Mouse (Mus musculus) gastrocnemius, adult 8-10 months (tissue): ENCODE data around the gene Sgk1. TPM values are rescaled to one million over a fixed set of nuclear protein-coding genes. Genes with fewer than 3 reads are reported as not detected.
"Not testable (repeated sequence)": the region's sequence is repeated elsewhere in the genome, so short reads cannot be mapped to it uniquely, and the experiment has no call there.

ENCODE experiments used
- DNase-seq, 2 experiments: peaks; one replicate each; pipeline ENCODE4 v3.0.0; 2022; ENCODE audit warnings: low spot score in 2 of 2
- total RNA-seq, 4 experiments: library from RNA; stranded (reverse); gene quantifications; 2 replicates each; pipeline ENCODE4 v1.2.4; 2022

The Sgk1 gene
- total RNA-seq, 4 experiments from 2014 or later: 176 to 239 (median 185) TPM

DNA sequence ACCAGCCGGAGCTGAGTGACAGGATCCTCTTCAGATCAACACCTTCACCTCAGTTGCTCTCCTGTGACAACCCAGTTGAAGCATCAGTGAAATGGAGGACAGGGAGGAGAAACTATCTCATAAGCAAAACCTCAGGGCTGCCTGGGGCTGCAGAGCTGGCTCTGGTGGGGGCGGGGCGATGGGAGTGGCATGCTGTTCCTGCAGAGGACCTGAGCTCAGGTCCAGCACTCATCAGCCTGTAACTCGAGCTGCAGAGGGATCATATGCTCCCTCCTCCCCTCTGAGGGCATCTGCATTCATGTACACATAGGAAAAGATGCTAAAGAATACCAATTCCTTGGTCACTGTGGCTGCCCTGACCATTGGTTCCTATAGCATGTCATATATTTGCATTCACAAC lies 15.5 kb upstream of the Sgk1 start:
- no peak for DNase-seq

DNA sequence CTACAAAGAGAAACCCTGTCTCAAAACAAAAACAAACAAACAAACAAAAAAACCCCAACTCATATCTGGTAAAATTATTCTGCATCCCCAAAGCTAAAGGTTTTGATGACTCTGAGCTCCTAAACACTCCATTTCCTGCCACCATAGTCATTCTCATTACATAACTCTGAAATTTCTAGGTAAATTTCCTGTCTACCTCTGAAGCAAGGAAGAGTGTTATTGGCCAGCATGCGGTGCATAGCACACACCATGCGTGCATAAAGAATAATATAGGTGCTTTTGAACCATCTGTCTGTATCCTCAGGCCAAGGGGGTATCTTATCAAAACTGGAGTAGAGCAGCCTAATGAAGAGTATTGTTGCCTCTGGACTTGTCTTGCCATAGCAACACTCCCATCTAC lies 13.8 kb upstream of the Sgk1 start:
- DNase-seq: no peak

DNA sequence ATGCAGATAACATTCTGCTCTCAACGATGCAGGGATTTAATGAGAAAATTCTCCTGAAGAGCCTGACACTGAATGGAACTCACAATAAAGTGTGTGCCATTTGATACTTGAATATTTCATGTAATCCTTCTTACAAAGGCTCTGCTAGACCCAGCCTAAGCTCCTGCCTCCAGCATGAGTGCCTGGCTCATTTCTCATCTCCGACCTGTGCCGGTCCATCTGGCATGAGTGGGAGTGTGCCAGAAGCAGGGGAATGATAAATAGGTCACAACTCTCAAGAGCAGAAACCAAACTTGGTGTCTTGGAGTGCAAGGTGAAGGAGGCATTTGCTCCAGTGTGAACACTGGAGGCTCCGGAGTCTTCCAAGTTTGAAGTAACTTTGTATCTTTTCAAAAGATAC lies 13.4 kb upstream of the Sgk1 start:
- no peak for DNase-seq

DNA sequence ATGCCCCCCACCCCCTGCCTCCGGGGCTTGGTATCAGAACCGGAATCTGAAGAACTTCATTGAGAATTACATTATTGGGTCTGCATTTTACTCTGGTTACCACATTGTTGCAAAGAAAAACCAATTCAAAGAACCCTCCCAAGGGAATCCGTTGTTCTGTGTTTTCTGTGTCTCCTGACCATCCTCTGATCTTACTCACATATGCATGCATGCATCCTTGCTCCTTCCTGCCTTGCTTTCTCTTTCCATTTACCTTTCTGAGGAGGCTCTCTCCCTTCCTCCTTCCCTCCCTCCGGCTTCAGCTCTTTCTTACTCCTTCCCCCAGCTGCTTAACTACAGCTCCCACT lies 174 bp upstream of the Sgk1 start:
- DNase-seq: no peak

DNA sequence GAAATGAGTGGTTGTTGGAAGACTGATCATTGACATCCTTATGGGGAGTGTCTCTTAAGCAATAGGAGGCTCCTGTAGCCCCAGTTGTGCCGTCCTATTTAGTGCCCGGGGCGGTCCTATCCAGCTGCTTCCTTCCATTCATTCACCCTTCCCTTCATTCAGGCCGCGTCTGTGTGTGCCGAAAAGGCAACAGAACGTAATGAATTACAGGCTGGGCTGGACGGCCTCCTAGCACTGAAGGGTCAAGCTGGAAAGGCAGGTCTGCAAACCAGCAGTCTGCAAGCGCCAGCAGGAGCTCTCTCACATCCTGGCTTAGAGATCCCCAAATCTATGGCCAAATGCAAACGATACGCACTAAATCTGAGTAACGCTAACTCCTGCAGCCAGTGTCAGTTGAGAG lies 1.6 kb downstream of the Sgk1 start:
- no peak for DNase-seq

DNA sequence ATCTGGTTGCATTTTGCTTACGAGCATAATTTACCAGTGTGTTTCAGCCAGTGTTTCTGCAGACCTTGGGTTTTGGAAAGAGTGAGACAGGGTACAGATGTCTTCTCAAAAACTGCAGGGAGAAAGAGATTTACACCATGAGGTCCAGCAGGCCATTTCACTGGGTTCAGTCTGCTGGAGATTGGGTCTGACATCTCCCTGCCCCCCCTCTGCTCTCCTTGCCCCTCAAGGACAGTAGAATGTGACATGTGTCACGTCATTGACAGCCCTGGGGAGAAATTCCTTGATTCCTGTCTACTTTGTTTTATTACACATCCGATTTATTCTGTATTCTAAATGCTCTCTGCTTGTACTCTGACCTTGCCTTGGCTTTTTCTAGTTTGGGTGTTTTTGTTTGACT lies 2.5 kb downstream of the Sgk1 start:
- no peak for DNase-seq

DNA sequence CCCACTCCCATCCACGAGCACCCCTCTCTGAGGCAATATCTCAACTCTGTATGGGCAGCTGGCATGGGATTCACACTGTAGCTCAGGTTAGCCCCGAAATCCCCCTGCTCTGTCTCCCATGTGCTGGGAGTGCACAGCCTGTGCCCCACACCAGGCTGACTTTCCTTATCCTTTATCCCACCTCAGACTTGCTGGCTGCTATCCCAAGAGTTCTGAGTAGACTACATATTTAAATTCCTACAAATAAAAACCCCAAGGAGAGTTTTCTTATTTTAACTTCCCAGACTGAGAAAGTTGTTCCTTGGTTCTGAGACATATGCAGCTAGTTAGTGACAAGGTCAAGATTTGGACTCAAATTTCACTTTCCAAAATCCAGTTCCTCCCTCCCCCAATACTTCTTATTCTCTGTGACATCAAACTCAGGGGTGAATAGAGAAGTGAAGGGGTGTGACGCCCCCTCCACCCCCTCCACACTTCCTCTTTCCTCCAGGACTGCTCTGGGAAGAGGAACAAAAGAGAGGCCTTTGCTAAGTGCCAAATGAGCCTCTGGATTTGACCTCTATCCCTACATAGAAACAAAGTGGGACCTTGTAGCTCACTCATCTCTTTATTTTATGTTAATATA lies 7.3 kb downstream of the Sgk1 start:
- DNase-seq: no peak

DNA sequence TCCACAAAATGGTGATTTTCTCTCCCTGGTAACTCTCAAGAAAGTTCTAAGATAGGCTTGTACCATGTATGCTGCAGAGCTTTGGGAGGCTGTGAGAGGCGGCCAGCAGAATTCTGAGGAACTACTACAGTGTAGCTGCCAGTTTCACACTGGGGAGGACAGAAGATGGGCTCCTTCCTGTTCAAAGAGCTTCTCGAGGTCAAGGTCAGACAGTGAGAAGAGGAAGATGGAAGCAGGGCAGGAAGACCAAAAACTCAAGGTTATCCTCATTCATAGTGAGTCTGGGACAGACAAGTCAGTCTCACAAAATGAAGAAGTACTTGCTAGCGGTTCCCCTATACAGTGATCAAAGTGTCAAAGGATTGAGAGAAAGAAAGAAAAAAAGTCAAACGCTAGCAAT lies 8.3 kb downstream of the Sgk1 start:
- DNase-seq: no peak

DNA sequence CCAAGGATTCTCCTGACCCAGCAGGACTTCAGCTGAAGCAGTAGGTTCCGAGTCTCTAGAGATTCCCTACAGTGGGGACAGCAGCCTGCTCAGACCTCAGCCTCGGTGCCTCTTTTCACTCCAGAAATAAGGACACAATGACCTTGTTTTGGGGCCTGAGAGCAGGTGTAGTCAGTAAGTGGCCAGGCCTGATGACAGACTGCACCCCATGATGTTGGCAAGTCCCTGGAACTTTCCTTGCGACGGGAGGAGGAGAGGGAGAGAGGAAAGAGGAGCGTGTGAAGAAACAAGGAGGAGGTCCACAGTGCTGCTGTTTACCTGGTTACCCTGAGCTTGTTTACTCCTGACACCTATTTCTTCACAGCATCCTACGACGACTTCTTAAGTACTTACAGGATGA lies 9.5 kb downstream of the Sgk1 start:
- no peak for DNase-seq

DNA sequence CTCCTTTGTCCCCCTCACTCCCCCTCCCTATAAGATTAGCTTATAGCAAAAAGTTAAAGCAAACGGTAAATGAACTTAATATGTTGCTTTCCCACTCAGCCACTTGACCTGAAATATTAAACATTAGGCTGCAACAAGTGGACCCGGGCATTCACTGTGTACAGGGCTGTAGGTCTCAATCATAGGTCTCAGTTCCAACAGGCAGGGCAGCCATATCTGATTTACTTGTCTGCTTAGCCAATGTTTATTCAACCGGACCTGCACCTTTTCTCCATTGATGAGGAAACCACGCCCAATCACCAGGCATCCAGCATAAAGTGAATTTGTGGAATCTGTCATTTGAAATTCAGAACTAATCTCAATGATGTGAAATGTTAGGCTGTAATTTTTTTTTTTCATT lies 10.1 kb downstream of the Sgk1 start:
- no peak for DNase-seq

DNA sequence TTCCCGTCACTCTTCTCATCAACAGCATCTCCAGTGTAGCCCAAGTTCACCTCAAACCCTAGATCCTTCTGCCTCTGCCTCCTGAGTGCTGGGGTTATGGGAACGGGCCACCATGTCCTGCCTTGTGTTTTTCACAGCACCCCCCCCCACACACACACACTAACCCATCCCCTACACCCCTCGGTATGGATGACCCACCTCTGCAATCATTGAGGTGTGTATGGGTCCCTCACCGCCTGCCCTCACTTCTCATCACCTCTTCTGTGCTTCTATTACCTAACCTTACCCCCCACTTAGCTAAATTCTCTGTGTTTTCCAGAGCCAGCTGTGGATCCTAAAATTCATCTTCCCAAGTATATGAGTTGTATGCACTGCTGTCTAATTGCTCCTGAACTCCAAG lies 16.4 kb downstream of the Sgk1 start:
- DNase-seq: no peak

DNA sequence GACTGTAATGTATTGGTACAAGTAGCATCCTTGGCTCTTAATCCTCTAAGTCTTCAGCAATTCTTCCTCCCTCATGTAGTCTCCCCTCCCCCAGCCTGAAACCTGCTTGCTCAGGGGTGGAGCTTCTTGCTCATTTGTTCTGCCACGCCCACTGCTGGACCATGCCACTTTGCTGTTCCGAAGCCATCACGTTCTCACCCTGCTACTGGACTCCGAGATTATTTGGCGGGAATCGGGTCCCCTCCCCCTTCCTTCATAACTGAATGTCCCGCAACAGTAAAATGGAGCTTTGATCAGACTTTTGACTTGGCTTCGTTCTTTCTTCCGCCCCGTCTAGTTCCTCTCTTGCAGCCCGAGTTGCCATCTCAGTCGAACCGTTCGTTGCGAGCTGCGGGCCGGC lies 16.9 kb downstream of the Sgk1 start:
- DNase-seq: not testable (repeated sequence)

DNA sequence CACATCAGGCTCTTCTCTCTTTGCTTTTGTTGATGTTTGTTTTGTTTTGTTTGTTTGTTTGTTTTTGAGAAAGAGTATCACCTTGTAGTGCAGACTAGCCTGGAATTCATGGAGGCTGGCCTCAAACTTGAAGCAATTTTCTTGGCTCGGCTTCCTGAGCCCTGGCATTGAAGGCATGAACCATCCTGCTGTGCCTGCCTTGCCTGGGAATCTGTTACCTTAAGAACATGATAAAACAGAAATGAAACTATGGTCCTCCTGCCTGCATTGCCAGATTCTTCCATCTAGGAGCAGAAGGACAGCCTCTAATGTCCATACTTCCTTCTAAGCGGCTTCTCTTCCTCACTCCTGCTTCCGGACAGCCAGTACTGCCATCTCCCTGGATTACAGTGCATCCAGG lies 17.4 kb downstream of the Sgk1 start:
- DNase-seq: no peak

DNA sequence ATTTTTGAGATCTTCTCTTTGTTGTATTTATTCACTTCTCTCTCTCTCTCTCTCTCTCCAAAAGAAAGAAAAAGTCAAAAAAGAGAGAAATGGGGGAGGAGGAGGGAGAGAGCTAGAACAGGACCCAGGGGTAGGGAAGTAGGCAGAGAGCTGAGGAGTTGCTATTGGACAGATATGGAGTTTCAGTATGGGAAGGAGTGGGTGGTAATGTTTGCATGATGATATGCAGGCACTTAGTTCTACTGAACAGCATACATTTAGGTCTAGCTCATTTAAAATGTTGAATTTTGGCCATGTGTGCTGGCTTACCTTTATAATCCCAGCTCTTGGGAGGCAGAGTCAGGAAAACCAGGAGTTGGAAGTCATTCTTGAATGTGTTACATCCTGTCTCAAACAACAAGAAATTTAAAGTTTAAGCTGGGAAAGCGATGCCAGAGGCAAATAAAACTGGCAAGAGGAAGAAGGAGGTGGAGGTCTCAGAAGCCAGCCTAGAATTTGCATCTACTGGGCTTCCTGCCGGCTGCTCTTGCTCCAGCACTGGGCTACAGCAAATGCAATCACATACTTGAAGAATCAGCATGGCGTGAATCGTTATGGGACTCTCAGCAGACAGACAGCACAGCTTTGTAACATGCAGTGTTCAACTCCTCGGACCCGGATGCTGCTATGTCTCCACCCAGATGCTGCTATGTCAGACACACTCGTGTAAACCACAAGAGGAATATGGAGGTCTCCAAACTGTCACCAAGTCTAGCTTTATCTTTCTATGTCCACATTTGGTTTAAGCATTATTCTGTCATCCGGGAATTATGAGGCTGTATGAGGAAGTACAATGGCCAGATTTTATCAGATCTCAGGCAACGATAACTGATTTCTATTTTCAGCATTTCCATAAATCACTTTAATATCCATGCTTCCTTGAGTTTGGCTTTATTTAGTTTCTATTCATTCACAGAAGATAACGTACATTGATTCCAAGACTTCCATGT lies 20.5 kb downstream of the Sgk1 start:
- no peak for DNase-seq

DNA sequence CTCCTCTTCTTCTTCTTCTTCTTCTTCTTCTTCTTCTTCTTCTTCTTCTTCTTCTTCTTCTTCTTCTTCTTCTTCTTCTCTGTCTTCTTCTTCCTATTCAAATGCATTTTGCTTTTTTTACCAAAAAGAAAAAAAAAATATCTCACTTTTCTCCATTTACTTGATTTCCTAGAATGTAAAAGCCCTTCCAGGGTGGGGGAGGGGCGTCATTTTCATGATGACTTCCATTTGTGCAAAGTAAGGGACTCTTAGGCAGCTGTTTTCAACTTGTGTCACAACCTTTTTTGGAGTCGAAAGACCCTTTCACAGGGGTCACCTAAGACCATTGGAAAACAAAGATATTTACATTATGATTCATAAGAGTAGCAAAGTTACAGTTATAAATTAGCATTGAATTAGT lies 22.2 kb downstream of the Sgk1 start:
- no peak for DNase-seq

DNA sequence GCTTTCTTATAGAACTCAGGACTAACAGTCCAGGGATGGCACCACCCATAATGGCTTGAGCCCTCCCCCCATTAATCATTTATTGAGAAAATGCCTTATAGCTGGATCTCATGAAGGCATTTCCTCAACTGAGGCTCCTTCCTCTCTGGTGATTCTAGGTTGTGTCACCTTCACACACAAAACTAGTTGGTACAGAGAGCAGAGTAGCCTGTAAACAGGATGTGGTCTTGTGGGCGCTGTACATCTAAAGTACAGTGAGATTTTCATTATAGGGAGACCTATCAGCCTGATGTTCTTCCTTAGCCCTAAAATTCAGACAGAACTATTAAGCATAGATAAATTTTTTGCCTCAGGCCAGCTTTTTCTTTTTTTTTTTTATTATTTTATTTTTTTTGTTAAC lies 23.6 kb downstream of the Sgk1 start:
- DNase-seq: no peak

DNA sequence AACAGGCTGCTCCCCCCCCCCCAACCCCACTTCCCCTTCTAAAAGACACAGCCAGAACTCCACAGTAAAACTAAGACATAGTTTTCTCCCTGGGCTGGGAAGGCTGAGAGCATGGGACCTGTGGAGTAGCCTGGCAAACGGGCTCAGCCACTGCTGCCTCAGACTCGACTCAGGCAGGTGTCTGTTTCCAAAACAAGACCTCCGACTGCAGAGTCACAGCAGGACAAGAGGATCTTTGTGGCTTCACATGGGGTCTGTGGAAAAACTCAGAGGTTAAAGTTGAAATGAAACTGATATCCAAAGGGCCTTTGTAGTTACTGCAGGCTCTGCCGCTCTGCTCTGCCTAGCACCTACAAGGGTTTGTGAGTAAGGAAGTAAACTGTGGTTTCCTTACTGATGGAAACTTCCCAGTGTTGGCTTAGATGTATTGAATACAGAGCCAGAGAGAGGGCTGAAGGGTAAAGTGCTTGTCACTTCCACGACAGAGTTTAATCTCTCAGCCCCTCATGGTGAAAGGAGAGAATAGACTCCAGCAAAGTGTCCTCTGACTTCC lies 25.0 kb downstream of the Sgk1 start:
- DNase-seq: no peak

DNA sequence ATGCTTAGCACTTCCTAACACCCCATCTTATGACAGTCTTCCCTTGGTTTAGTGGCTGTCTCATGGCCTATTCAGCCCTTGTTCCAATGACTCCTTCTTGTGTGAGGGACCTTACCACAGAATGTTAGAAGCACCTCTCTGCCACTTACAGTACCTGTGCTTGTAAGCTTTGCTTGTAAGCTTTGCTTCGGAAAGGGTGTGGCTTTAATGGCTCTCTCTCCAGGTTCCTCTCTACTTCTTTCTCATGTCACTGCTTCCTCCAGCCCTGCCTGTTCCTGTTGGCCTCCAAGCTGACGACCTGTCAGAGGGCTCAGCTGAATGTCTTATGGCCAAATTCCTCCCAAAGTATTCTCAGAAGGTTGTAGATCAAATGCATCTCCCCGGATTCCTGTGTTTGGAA lies 25.8 kb downstream of the Sgk1 start:
- no peak for DNase-seq

DNA sequence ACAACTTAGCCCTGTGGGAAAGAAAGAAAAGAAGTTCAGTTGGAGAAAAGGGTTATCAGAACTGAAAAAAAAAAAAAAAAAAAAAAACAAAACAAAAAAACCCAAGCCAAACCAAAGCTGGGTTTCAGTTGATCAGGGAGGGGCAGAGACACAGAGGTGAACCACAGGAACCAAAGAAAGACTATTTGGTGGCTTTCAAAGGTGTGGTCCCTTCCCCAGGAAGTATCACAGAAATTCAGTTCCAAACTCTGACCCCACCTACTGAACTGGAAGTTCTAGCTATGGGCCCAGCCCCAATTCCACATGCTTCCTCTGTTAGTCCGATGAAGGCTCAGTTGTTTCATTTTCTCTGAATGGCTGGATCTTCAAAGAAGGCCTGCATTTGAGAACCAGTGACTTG lies 26.7 kb downstream of the Sgk1 start:
- no peak for DNase-seq

DNA sequence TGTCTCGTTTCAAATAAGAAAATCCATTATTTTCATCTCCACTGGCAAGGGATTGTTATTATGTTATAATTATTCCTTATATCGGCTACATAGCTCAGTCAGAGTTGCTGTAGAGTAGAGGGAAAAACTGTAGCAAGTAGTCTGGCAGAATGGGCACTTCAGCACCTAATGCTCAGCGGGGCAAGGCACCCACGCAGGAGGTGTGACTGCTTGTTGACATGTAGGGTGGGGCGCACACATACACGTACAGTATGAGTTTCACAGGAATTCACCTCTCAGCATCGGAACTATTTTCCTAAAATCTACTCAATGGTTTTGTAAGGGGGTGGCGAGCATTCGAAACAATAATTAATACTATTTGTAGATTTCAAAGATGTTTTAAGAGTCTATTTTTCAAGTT lies 28.4 kb downstream of the Sgk1 start:
- no peak for DNase-seq

DNA sequence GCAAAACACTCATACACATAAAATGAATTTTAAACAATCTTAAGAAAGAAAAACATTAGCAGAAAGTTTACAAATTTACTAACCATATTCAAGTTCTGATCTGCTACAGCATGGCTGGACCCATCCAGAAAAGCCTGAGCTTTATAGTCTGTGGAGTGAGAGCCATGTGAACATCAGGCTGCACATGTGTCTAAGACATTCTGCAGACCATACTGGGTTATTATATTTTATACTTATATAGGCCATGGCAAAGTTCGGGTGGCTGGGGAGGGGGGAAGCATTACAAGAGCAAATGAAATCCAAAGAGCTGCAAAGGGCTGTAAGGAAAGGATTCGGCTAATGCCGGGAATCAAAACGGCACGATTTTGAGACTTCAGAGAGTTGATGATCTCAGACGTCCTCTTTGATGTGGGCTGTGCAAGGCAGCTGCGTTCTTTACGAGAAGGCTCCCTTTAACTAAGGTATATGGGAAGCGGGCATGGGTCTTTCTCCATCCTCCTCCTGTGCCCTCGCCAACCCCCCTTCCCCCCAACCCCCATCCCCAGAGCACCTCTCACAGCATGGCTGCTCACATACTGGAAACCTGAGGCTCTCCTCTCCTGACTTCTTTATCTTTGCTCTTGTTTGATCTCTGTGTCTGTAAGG lies 29.4 kb downstream of the Sgk1 start:
- DNase-seq: no peak

DNA sequence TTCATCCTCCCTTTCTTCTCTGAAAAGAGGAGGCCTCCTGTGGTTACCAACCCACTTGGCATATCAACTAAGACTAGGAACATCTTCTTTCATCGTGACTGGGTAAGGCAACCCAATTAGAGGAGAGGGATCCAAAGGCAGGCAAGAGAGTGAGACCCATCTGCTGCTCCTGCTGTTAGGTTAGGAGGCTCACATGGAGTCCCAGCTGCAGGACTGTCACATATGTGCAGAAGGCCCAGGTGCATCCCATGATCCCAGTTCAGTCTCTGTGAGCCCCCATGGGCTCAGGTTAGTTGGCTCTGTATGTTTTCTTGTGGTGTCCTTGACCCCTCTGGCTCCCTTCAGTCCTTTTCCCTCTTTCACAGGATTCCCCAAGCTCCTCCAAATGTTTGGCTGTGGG lies 32.8 kb downstream of the Sgk1 start:
- no peak for DNase-seq
